Mouse (Mus musculus) liver, embryonic 14.5 days (tissue): ENCODE measurements around the gene Acox1. TPM values are rescaled to one million over a fixed set of nuclear protein-coding genes. Genes with fewer than 3 reads are reported as not detected.

Source experiments
- ATAC-seq: fragments of 200-750 bp; cut with Nextera tagmentation; 2 replicates; pipeline ENCODE4 v1.8.0; 2017; ENCODE audit warnings: moderate number of reproducible peaks, mild to moderate bottlenecking, moderate library complexity; ENCODE audit not compliant: insufficient read depth
- DNase-seq, 3 experiments: peaks; one replicate each; pipeline ENCODE4 v3.0.0-alpha.2; 2012 to 2013; ENCODE audit warnings: low read depth in 3 of 3, low spot score in 3 of 3
- H3K27ac ChIP-seq: fragments of 300-500 bp; sonication (generic); 2 replicates; pipeline ENCODE4 v1.5.1; 2014; ENCODE audit warnings: moderate library complexity, mild to moderate bottlenecking, control low read depth, inconsistent platforms
- H3K27me3 ChIP-seq: fragments of 300-500 bp; sonication (generic); 2 replicates; pipeline ENCODE4 v1.6.1; 2014; ENCODE audit warnings: mild to moderate bottlenecking, low read length, moderate library complexity; ENCODE audit not compliant: control insufficient read depth, insufficient read depth
- H3K36me3 ChIP-seq: fragments of 300-500 bp; sonication (generic); replicated peaks from 2 replicates; pipeline ENCODE4 v1.6.1; 2014; ENCODE audit warnings: low read depth; ENCODE audit not compliant: control insufficient read depth, insufficient read depth
- H3K4me1 ChIP-seq, 2 experiments: fragments of 200-500 bp in 1 of 2; fragments of 300-500 bp in 1 of 2; sonication (generic) in 1 of 2; replicated peaks; 2 replicates each; pipeline ENCODE4 v1.6.1; 2012 to 2014; ENCODE audit warnings: antibody characterized with exemption in 1 of 2, inconsistent platforms in 1 of 2, low read length in 1 of 2; ENCODE audit not compliant: control insufficient read depth in 2 of 2, insufficient read depth in 2 of 2
- H3K4me2 ChIP-seq: fragments of 300-500 bp; sonication (generic); 2 replicates; pipeline ENCODE4 v1.6.1; 2014; ENCODE audit warnings: low read depth, mild to moderate bottlenecking, control low read depth, moderate library complexity
- H3K4me3 ChIP-seq, 2 experiments: fragments of 200-500 bp in 1 of 2; fragments of 300-500 bp in 1 of 2; sonication (generic) in 1 of 2; 2 replicates each; pipeline ENCODE4 v1.5.1; 2012 to 2014; ENCODE audit warnings: low read depth in 2 of 2, low read length in 2 of 2, mild to moderate bottlenecking in 2 of 2, control low read depth in 1 of 2, inconsistent platforms in 1 of 2, moderate library complexity in 1 of 2; ENCODE audit not compliant: insufficient read depth in 1 of 2
- H3K9ac ChIP-seq: fragments of 300-500 bp; sonication (generic); replicated peaks from 2 replicates; pipeline ENCODE4 v1.6.1; 2014; ENCODE audit warnings: mild to moderate bottlenecking, control low read depth, moderate library complexity
- H3K9me3 ChIP-seq: fragments of 300-500 bp; sonication (generic); 2 replicates; pipeline ENCODE4 v1.6.1; 2016; ENCODE audit warnings: low read length, mixed read lengths; ENCODE audit not compliant: control insufficient read depth
- CTCF ChIP-seq: IDR thresholded peaks from 2 replicates; pipeline ENCODE4 v1.5.1; 2016; ENCODE audit warnings: antibody characterized with exemption, low read depth, control low read depth
- EP300 ChIP-seq: IDR thresholded peaks from 2 replicates; pipeline ENCODE4 v1.6.1; 2016; ENCODE audit warnings: antibody characterized with exemption, low read depth
- WGBS: fragments of 180-500 bp; shearing (Covaris S2); extraction: QIAGEN DNeasy Blood & Tissue Kit; methylation state at CpG from one replicate; pipeline ENCODE4 v1.1.7; 2014; ENCODE audit not compliant: insufficient replicate concordance; 5-methylcytosine and 5-hydroxymethylcytosine counted together
- polyA plus RNA-seq, 2 experiments: library from polyadenylated mRNA; depleted of rRNA in 1 of 2; stranded (reverse) in 1 of 2; unstranded in 1 of 2; fragments of >200 nt; fragmentation: Nextera tagmentation in 1 of 2; extraction: Ambion mirVana in 1 of 2; gene quantifications; 2 replicates each; pipeline versions ENCODE4 v1.2.1 to v1.2.3; 2012 to 2014

The Acox1 gene
- polyA plus RNA-seq, 2 experiments: 14.8 to 16.6 TPM

DNA sequence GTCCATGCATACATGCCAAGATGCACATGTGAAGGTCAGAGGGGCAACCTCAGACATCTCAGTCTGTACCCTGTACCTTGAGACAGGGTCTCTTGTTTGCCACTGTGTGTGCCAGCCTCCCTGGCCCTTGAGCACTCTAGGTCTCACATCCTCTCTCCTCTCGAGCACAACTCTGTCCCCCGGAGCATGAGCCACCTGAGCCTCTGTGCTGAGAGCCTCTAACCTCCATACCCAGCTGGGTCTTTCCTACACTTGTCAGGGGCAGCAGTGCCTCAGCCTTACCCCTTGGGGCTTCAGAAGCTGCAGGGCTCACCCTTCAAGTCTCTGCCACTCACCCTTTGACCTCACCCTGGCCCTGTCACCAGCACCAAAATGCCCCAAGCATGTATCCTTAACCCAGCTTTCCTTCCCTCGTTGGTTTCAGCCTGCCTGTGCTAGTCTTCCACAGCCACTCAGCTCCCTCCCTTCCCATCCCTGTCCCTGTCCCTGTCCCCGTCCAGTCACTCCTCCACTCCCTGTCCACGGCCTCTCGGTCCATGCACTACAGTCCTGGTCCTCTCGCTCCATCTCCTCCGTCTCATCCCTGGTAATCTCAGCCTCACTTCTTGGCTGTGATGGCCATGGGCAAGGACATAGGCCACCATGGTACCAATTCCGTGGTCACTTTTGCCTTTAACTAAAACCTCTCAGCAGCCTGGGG lies 69.6 kb downstream of the Acox1 start:
- peaks cover 4% of the 10 kb centered on the region for H3K36me3 ChIP-seq
- WGBS: 69% methylated on average over 9 of the region's 9 CpGs
- no peaks in the 10 kb centered on the region for H3K9me3 ChIP-seq
- no peak for TF ChIP-seq CTCF
- TF ChIP-seq EP300: no peak
- no peak for ATAC-seq
- H3K4me3 ChIP-seq: no peak overlapping the region
- no peak overlapping the region for H3K9ac ChIP-seq
- peak overlapping the region; percentile 54 for H3K4me2 ChIP-seq
- H3K27ac ChIP-seq: no peak overlapping the region
- peaks cover 3 to 12% of the 10 kb centered on the region in 2 experiments; a peak in 3 of 4 replicates for H3K4me1 ChIP-seq
- no peaks in the 10 kb centered on the region for H3K27me3 ChIP-seq
- DNase-seq: no peak

GRCm38 (mm10) chr11:116127986-116128385 lies 70.9 kb downstream of the Acox1 start:
- 72% methylated on average over 9 of the region's 9 CpGs for WGBS
- TF ChIP-seq CTCF: no peak
- no peak for TF ChIP-seq EP300
- Histone ChIP-seq H3K36me3 (peaks cover 4% of the 10 kb centered on the region), H3K9me3 (no peaks in the 10 kb centered on the region), H3K9ac (no peak overlapping the region), H3K4me1 (peaks cover 3 to 12% of the 10 kb centered on the region in 2 experiments; a peak in 3 of 4 replicates), H3K4me3 (no peak overlapping the region), H3K27me3 (no peaks in the 10 kb centered on the region), H3K4me2 (no peak overlapping the region), H3K27ac (no peak overlapping the region)
- ATAC-seq (no peak), DNase-seq (no peak)

DNA sequence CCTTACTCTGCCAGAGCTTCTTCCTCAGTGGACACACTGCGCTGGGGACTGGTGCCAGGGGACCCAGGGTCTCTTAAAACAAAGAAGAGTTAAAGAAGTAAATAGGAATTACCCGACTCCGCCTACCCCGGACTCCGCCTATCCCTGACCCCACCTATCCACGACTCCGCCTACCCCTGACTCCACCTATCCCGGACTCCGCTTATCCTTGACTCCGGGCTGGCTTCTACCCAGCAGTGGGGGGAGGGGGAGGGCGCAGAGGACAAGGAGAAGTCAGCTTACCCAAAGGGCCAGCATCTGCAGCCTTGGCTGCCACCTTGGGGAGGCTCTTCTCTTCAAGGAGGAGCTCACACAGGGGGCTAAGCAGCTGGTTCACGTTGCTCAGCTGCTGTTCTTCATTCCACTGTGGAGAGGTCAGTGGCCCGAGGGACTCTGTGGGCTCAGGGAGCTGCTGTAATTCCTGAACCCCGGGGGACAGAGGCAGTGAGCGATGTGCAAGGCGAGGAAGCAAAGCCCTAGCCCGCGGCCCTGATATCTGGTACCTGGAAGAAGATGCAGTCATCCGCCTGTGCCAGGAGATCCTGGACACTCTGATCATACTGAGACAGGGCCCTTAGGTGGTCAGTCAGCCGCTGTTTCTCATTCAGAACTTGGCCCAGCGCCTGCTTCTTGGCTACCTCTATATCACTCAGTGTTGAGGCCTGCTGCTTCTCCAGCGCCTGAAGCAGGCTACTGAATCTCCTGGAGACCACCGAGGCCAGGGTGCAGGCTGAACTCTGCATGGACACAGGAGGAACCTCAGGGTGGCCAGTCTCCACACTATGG lies 71.5 kb downstream of the Acox1 start, which contains the start of gene Trim47:
Gene Trim47, minus strand, starts transcription at position 55 of the 825 bp plus-strand sequence.
- Histone ChIP-seq H3K27ac (no peak within 1 kb of the TSS), H3K4me3 (no peak within 1 kb of the TSS), H3K4me2 (peak within 1 kb of the TSS; percentile 22; the same call in 1 of the 2 replicates), H3K36me3 (peaks cover 4% of the 10 kb centered on the region), H3K27me3 (no peaks in the 10 kb centered on the region), H3K9ac (no peak within 1 kb of the TSS), H3K9me3 (no peaks in the 10 kb centered on the region), H3K4me1 (peaks cover 3 to 12% of the 10 kb centered on the region in 2 experiments; a peak in 3 of 4 replicates)
- WGBS: 48% methylated on average over 23 of the region's 23 CpGs
- TF ChIP-seq EP300 (no peak), CTCF (no peak)
- ATAC-seq: peak; percentile 28; the same call in 1 of the 2 replicates
- no peak for DNase-seq

DNA sequence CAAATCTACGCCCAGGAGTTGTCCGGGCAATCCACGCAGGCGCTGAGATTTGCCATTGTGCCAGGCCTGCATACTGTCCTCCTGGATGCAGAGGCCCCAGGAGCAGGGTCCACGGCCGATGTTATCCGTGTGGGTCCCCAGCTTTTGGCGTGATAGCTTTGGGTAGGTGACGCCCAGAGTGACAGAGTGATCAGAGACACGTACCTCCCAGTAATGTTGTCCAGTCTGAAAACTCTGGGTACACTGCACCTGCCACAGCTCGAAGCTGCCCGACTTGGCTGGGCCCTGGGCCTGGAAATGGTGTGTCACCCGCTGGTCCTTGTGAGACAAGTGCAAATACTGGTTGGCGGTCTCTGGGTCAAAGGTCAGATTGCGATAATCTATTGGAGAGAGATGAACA lies 72.6 kb downstream of the Acox1 start:
- DNase-seq (no peak), ATAC-seq (no peak)
- Histone ChIP-seq H3K27ac (no peak overlapping the region), H3K9me3 (no peaks in the 10 kb centered on the region), H3K9ac (no peak overlapping the region), H3K27me3 (no peaks in the 10 kb centered on the region), H3K36me3 (peaks cover 4% of the 10 kb centered on the region), H3K4me2 (no peak overlapping the region), H3K4me1 (peaks cover 3 to 11% of the 10 kb centered on the region in 2 experiments; a peak in 3 of 4 replicates), H3K4me3 (no peak overlapping the region)
- 82% methylated on average over 15 of the region's 15 CpGs for WGBS
- TF ChIP-seq EP300: no peak
- no peak for TF ChIP-seq CTCF

Other genes with a start within 250 kb of the Acox1 start
- gene Itgb4, start 224.3 kb downstream of the Acox1 start, polyA plus RNA-seq (2012; rRNA removed): 0.10 and 0.11 TPM in 2 replicates
- 0.16 and 0.17 TPM in 2 replicates for gene Itgb4, start 224.3 kb downstream of the Acox1 start, polyA plus RNA-seq (2014; fragmentation: Nextera tagmentation; extraction: Ambion mirVana)
- gene Galk1, start 186.3 kb downstream of the Acox1 start, polyA plus RNA-seq (2012; rRNA removed): 55.9 and 59.1 TPM in 2 replicates
- 102 and 113 TPM in 2 replicates for gene Galk1, start 186.3 kb downstream of the Acox1 start, polyA plus RNA-seq (2014; fragmentation: Nextera tagmentation; extraction: Ambion mirVana)
- gene H3f3b, start 171.1 kb downstream of the Acox1 start, polyA plus RNA-seq (2012; rRNA removed): 173 and 248 TPM in 2 replicates
- gene H3f3b, start 171.1 kb downstream of the Acox1 start, polyA plus RNA-seq (2014; fragmentation: Nextera tagmentation; extraction: Ambion mirVana): 651 and 676 TPM in 2 replicates
- 10.4 and 12.1 TPM in 2 replicates for gene Unk, start 168.7 kb downstream of the Acox1 start, polyA plus RNA-seq (2012; rRNA removed)
- 6.4 and 7.9 TPM in 2 replicates for gene Unk, start 168.7 kb downstream of the Acox1 start, polyA plus RNA-seq (2014; fragmentation: Nextera tagmentation; extraction: Ambion mirVana)
- gene Unc13d, start 121.1 kb downstream of the Acox1 start, polyA plus RNA-seq (2012; rRNA removed): 18.7 and 19.6 TPM in 2 replicates
- gene Unc13d, start 121.1 kb downstream of the Acox1 start, polyA plus RNA-seq (2014; fragmentation: Nextera tagmentation; extraction: Ambion mirVana): 14.9 and 16.8 TPM in 2 replicates
- gene Wbp2, start 112.0 kb downstream of the Acox1 start, polyA plus RNA-seq (2012; rRNA removed): 46.2 and 57.4 TPM in 2 replicates
- gene Wbp2, start 112.0 kb downstream of the Acox1 start, polyA plus RNA-seq (2014; fragmentation: Nextera tagmentation; extraction: Ambion mirVana): 74.5 and 87.6 TPM in 2 replicates
- gene Trim47, start 71.8 kb downstream of the Acox1 start, polyA plus RNA-seq (2012; rRNA removed): 1.8 and 2.0 TPM in 2 replicates
- gene Trim47, start 71.8 kb downstream of the Acox1 start, polyA plus RNA-seq (2014; fragmentation: Nextera tagmentation; extraction: Ambion mirVana): 2.2 and 3.2 TPM in 2 replicates
- gene Trim65, start 67.9 kb downstream of the Acox1 start, polyA plus RNA-seq (2012; rRNA removed): 1.4 and 1.5 TPM in 2 replicates
- 0.83 and 0.97 TPM in 2 replicates for gene Trim65, start 67.9 kb downstream of the Acox1 start, polyA plus RNA-seq (2014; fragmentation: Nextera tagmentation; extraction: Ambion mirVana)
- 17.5 and 24.8 TPM in 2 replicates for gene Mrpl38, start 60.2 kb downstream of the Acox1 start, polyA plus RNA-seq (2012; rRNA removed)
- 39.5 and 49.2 TPM in 2 replicates for gene Mrpl38, start 60.2 kb downstream of the Acox1 start, polyA plus RNA-seq (2014; fragmentation: Nextera tagmentation; extraction: Ambion mirVana)
- gene Fbf1, start 30.9 kb downstream of the Acox1 start, polyA plus RNA-seq (2012; rRNA removed): 5.8 and 8.7 TPM in 2 replicates
- gene Fbf1, start 30.9 kb downstream of the Acox1 start, polyA plus RNA-seq (2014; fragmentation: Nextera tagmentation; extraction: Ambion mirVana): 3.1 and 3.5 TPM in 2 replicates
- gene Ten1, start 190 bp downstream of the Acox1 start, polyA plus RNA-seq (2012; rRNA removed): 17.7 and 19.6 TPM in 2 replicates
- 27.3 and 29.3 TPM in 2 replicates for gene Ten1, start 190 bp downstream of the Acox1 start, polyA plus RNA-seq (2014; fragmentation: Nextera tagmentation; extraction: Ambion mirVana)
- 0.03 and 0.09 TPM in 2 replicates for gene Evpl, start 39.0 kb upstream of the Acox1 start, polyA plus RNA-seq (2012; rRNA removed)
- 0.04 and 0.13 TPM in 2 replicates for gene Evpl, start 39.0 kb upstream of the Acox1 start, polyA plus RNA-seq (2014; fragmentation: Nextera tagmentation; extraction: Ambion mirVana)
- 31.9 and 37.6 TPM in 2 replicates for gene Srp68, start 75.2 kb upstream of the Acox1 start, polyA plus RNA-seq (2012; rRNA removed)
- 28.8 and 33.8 TPM in 2 replicates for gene Srp68, start 75.2 kb upstream of the Acox1 start, polyA plus RNA-seq (2014; fragmentation: Nextera tagmentation; extraction: Ambion mirVana)
- gene Galr2, start 81.9 kb upstream of the Acox1 start, polyA plus RNA-seq (2012; rRNA removed): 0.02 TPM in 1 of 2 replicates, not detected in the other
- gene Galr2, start 81.9 kb upstream of the Acox1 start, polyA plus RNA-seq (2014; fragmentation: Nextera tagmentation; extraction: Ambion mirVana): not detected in 2 replicates
- gene Exoc7, start 108.2 kb upstream of the Acox1 start, polyA plus RNA-seq (2012; rRNA removed): 7.1 and 8.8 TPM in 2 replicates
- gene Exoc7, start 108.2 kb upstream of the Acox1 start, polyA plus RNA-seq (2014; fragmentation: Nextera tagmentation; extraction: Ambion mirVana): 14.9 and 16.7 TPM in 2 replicates
- gene Foxj1, start 136.4 kb upstream of the Acox1 start, polyA plus RNA-seq (2012; rRNA removed): 1.2 and 1.4 TPM in 2 replicates
- 0.76 and 0.80 TPM in 2 replicates for gene Foxj1, start 136.4 kb upstream of the Acox1 start, polyA plus RNA-seq (2014; fragmentation: Nextera tagmentation; extraction: Ambion mirVana)
- gene Rnf157, start 214.0 kb upstream of the Acox1 start, polyA plus RNA-seq (2012; rRNA removed): 0.57 and 0.75 TPM in 2 replicates
- 0.66 and 1.2 TPM in 2 replicates for gene Rnf157, start 214.0 kb upstream of the Acox1 start, polyA plus RNA-seq (2014; fragmentation: Nextera tagmentation; extraction: Ambion mirVana)
- gene Ubald2, start 235.0 kb upstream of the Acox1 start, polyA plus RNA-seq (2012; rRNA removed): 58.9 and 70.9 TPM in 2 replicates
- gene Ubald2, start 235.0 kb upstream of the Acox1 start, polyA plus RNA-seq (2014; fragmentation: Nextera tagmentation; extraction: Ambion mirVana): 50.3 and 55.4 TPM in 2 replicates